Mouse (Mus musculus) lung, embryonic 14.5 days (tissue): ENCODE measurements around the gene Txnip. TPM values are rescaled to one million over a fixed set of nuclear protein-coding genes. Genes with fewer than 3 reads are reported as not detected.

ENCODE experiments used
- ATAC-seq: fragments of 200-750 bp; cut with Nextera tagmentation; 2 replicates; pipeline ENCODE4 v1.8.0; 2017; ENCODE audit warnings: mild to moderate bottlenecking, moderate TSS enrichment, moderate library complexity; ENCODE audit not compliant: insufficient read depth
- DNase-seq: peaks from one replicate; pipeline ENCODE4 v3.0.0-alpha.2; 2015
- H3K27ac ChIP-seq: fragments of 300-500 bp; sonication (generic); 2 replicates; pipeline ENCODE4 v1.5.1; 2014; ENCODE audit warnings: low read depth, mild to moderate bottlenecking, moderate library complexity
- H3K27me3 ChIP-seq: fragments of 300-500 bp; sonication (generic); 2 replicates; pipeline ENCODE4 v1.6.1; 2014; ENCODE audit warnings: low read length, control low read depth; ENCODE audit not compliant: insufficient read depth
- H3K36me3 ChIP-seq: fragments of 300-500 bp; sonication (generic); 2 replicates; pipeline ENCODE4 v1.6.1; 2014; ENCODE audit warnings: control low read depth; ENCODE audit not compliant: insufficient read depth
- H3K4me1 ChIP-seq: fragments of 300-500 bp; sonication (generic); 2 replicates; pipeline ENCODE4 v1.6.1; 2014; ENCODE audit warnings: antibody characterized with exemption, control low read depth; ENCODE audit not compliant: insufficient read depth
- H3K4me2 ChIP-seq: fragments of 300-500 bp; sonication (generic); 2 replicates; pipeline ENCODE4 v1.6.1; 2014; ENCODE audit warnings: mild to moderate bottlenecking
- H3K4me3 ChIP-seq: fragments of 300-500 bp; sonication (generic); 2 replicates; pipeline ENCODE4 v1.5.1; 2014; ENCODE audit warnings: low read depth, low read length
- H3K9ac ChIP-seq: fragments of 300-500 bp; sonication (generic); 2 replicates; pipeline ENCODE4 v1.6.1; 2014
- H3K9me3 ChIP-seq: fragments of 300-500 bp; sonication (generic); 2 replicates; pipeline ENCODE4 v1.6.1; 2016; ENCODE audit warnings: low read depth, low read length, control low read depth
- CTCF ChIP-seq: IDR thresholded peaks from 2 replicates; pipeline ENCODE4 v1.5.1; 2016; ENCODE audit warnings: antibody characterized with exemption, low read depth
- WGBS: fragments of 180-500 bp; shearing (Covaris S2); extraction: QIAGEN DNeasy Blood & Tissue Kit; methylation state at CpG from one replicate; pipeline ENCODE4 v1.1.7; 2014; 5-methylcytosine and 5-hydroxymethylcytosine counted together
- polyA plus RNA-seq: library from polyadenylated mRNA; unstranded; fragments of >200 nt; fragmentation: Nextera tagmentation; extraction: Ambion mirVana; gene quantifications from 2 replicates; pipeline ENCODE4 v1.2.1, GENCODE M21; 2014

Txnip gene
- polyA plus RNA-seq, 1 experiment from 2014 or later, result 77.2 TPM

DNA sequence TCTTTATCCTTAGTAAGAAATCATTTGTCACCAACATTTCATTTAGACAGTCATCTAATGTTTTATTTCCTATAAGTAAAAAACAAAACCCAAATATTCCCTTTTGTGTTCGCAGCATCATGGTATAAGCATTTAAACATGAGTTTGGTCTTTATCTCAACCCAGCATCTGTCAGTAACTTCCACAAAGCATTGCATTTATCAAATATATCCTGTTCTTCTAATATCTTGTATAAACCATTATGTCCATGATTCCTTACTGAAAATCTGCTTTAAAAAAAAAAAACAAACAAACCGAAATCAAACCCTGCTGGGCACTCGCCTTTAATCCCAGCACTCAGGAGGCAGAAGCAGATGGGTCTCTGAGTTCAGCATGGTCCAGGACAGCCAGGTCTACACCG is 48.9 kb downstream of the Txnip start:
- Histone ChIP-seq H3K9ac (no peak overlapping the region), H3K27me3 (no peaks in the 10 kb centered on the region), H3K27ac (no peak overlapping the region), H3K4me3 (no peak overlapping the region), H3K4me2 (no peak overlapping the region), H3K36me3 (no peaks in the 10 kb centered on the region), H3K4me1 (no peaks in the 10 kb centered on the region), H3K9me3 (no peaks in the 10 kb centered on the region)
- 75% methylated on average over 4 of the region's 4 CpGs for WGBS
- no peak for ATAC-seq
- no peak for TF ChIP-seq CTCF
- no peak for DNase-seq

Other genes with a start within 250 kb of the Txnip start
- not detected in 2 replicates for gene BC107364, start 105.7 kb upstream of the Txnip start, polyA plus RNA-seq
- gene Hfe2, start 32.8 kb upstream of the Txnip start, polyA plus RNA-seq, result 0.20 and 0.35 TPM in 2 replicates
- gene Gm16253, start 19.0 kb downstream of the Txnip start, polyA plus RNA-seq, result 0.89 and 1.2 TPM in 2 replicates
- gene Polr3gl, start 36.2 kb downstream of the Txnip start, polyA plus RNA-seq, result 17.8 and 22.9 TPM in 2 replicates
- gene Ankrd34a, start 38.7 kb downstream of the Txnip start, polyA plus RNA-seq, result 2.0 and 2.5 TPM in 2 replicates
- 7.9 and 8.3 TPM in 2 replicates for gene Lix1l, start 43.2 kb downstream of the Txnip start, polyA plus RNA-seq
- 163 TPM in 2 replicates for gene Rbm8a, start 72.0 kb downstream of the Txnip start, polyA plus RNA-seq
- gene Pex11b, start 77.4 kb downstream of the Txnip start, polyA plus RNA-seq, result 55.8 and 56.5 TPM in 2 replicates
- gene Gm42957, start 77.5 kb downstream of the Txnip start, polyA plus RNA-seq, result 0.09 and 0.24 TPM in 2 replicates
- gene Itga10, start 87.6 kb downstream of the Txnip start, polyA plus RNA-seq, result 0.70 and 1.2 TPM in 2 replicates
- 0.12 and 0.15 TPM in 2 replicates for gene Ankrd35, start 112.2 kb downstream of the Txnip start, polyA plus RNA-seq
- gene Pias3, start 138.4 kb downstream of the Txnip start, polyA plus RNA-seq, result 44.0 and 49.1 TPM in 2 replicates
- 7.1 and 8.2 TPM in 2 replicates for gene Nudt17, start 150.6 kb downstream of the Txnip start, polyA plus RNA-seq
- gene Polr3c, start 169.7 kb downstream of the Txnip start, polyA plus RNA-seq, result 33.7 and 34.2 TPM in 2 replicates
- 53.7 and 54.2 TPM in 2 replicates for gene Rnf115, start 169.7 kb downstream of the Txnip start, polyA plus RNA-seq